In the genomic region with DNA sequence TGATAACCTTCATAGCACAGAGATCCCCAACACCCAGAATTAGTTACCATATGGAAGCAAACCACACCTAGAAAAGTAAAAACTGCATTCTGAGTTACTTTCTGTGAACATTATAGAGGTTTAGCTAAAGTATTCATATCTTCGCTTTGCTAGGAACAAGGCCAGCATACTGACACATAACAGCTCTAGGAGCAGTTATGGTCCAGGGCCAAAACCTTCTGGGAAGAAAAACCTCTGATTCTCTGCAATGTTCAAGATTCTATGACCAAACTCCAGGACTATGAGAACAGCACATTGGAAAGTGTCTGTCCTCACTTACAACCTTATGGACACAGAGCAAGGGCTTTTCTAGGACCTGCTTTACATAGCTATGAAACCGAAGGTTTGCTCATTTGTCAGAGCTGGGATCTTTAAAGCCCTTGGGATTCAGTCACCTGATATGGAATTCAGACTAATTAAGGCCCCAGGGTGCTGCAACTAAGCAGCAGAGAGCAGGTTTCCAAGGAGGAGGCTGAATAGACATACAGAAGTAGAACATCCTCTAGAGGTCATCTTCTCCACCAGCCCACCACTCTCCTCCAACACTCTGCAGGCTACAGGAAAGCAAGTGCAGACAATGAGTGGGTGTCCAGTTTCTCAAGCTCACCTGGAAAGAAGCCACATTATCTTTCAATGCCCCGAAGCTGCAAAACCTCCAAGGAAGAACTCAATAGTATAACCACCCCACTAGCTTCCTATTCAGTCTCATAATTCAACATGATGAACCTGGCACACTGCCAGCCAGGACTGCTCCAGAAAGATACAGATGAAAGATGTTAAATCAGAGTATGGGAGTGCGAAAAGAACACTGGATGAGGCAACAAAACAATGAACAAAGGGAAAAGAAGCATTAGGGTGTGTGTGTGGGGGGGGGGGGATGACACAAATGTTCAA, we compare ENCODE assay signal across 10 mouse cellular contexts. TPM values are rescaled to one million over a fixed set of nuclear protein-coding genes. Genes with fewer than 3 reads are reported as not detected.
DNase-seq lines count a peak whose midpoint lies in the region; ATAC-seq and TF ChIP-seq lines count a peak whose summit lies in the region.
"Had no signal": no experiment of that assay in that cellular context is flagged by ENCODE, and none has a peak within 500 bp of the region (broad histone marks: within the 10 kb centered on the region; RNA-seq: fewer than 3 reads in every experiment).

No protein-coding gene starts in this region.

- no peak for TF ChIP-seq POLR2A in limb, embryonic 14.5 days (IDR thresholded peaks at IDR 0.05; ENCODE audit: borderline replicate concordance, extremely low read depth, insufficient read depth, insufficient read length)

- H3K36me3 ChIP-seq in limb, embryonic 14.5 days (ENCODE audit: control insufficient read depth, insufficient read depth, low read length): no peaks in the 10 kb centered on the region
- no peaks in the 10 kb centered on the region for H3K36me3 ChIP-seq in limb, embryonic 10.5 days
- H3K36me3 ChIP-seq: hindbrain, embryonic 10.5 days; liver, embryonic 15.5 days had no signal

- no peaks in the 10 kb centered on the region for H3K9me3 ChIP-seq in limb, embryonic 14.5 days (ENCODE audit: control insufficient read depth, low read length)
- no peaks in the 10 kb centered on the region for H3K9me3 ChIP-seq in limb, embryonic 10.5 days (replicated peaks)
- H3K9me3 ChIP-seq: hindbrain, embryonic 10.5 days; liver, embryonic 15.5 days had no signal

- H3K27me3 ChIP-seq in limb, embryonic 14.5 days (ENCODE audit: control insufficient read depth, insufficient read depth, low read length): no peaks in the 10 kb centered on the region
- H3K27me3 ChIP-seq in limb, embryonic 10.5 days (ENCODE audit: low read depth, poor library complexity, severe bottlenecking): no peaks in the 10 kb centered on the region
- H3K27me3 ChIP-seq: liver, embryonic 15.5 days had no signal

- peak; percentile 22 for DNase-seq in gastrocnemius, postnatal 14 days
- no peak for DNase-seq in gastrocnemius, adult 18-20 months (ENCODE audit: low spot score)
- DNase-seq in limb, embryonic 14.5 days (ENCODE audit: low spot score): peak; percentile 33
- no peak for DNase-seq in limb, embryonic 10.5 days (ENCODE audit: low spot score)
- peak; percentile 40 for DNase-seq in adipocyte (ENCODE audit: low spot score)
- DNase-seq in cerebellum, postnatal 25 days: peak; percentile 41 to 64
- DNase-seq in c-Kit-positive CD71-positive TER-119-positive erythroid progenitor cells, embryonic 14.5 days (ENCODE audit: low spot score): no peak

- no peak overlapping the region for H3K4me2 ChIP-seq in limb, embryonic 14.5 days (replicated peaks; ENCODE audit: low read depth, low read length, severe bottlenecking)
- H3K4me2 ChIP-seq: liver, embryonic 15.5 days had no signal

- ATAC-seq in limb, embryonic 14.5 days (ENCODE audit: low FRiP score, low read depth): no peak
- ATAC-seq in activated CD4-positive, CD25-positive, alpha-beta regulatory T cell, adult 4 months: no peak

- H3K9ac ChIP-seq in limb, embryonic 14.5 days (ENCODE audit: low read depth, low read length, severe bottlenecking): no peak overlapping the region
- H3K9ac ChIP-seq: liver, embryonic 15.5 days had no signal

- H3K4me3 ChIP-seq in limb, embryonic 14.5 days (replicated peaks; ENCODE audit: low read length): no peak overlapping the region
- no peak overlapping the region for H3K4me3 ChIP-seq in limb, embryonic 10.5 days
- H3K4me3 ChIP-seq: hindbrain, embryonic 10.5 days; liver, embryonic 15.5 days had no signal

- no peak overlapping the region for H3K27ac ChIP-seq in limb, embryonic 14.5 days (replicated peaks; ENCODE audit: low read depth, low read length)
- no peak overlapping the region for H3K27ac ChIP-seq in limb, embryonic 10.5 days
- H3K27ac ChIP-seq: hindbrain, embryonic 10.5 days; liver, embryonic 15.5 days had no signal

- intact Hi-C loops in gastrocnemius, postnatal 14 days (cut with DNase I; ENCODE audit: low total_unique reads): no loop called here

- WGBS in limb, embryonic 14.5 days: 75% methylated on average over 4 of the region's 4 CpGs
- 91% methylated on average over 4 of the region's 4 CpGs for WGBS in limb, embryonic 10.5 days

- H3K4me1 ChIP-seq in limb, embryonic 14.5 days (ENCODE audit: control insufficient read depth, insufficient read depth, low read length): peaks cover 14% of the 10 kb centered on the region
- no peaks in the 10 kb centered on the region for H3K4me1 ChIP-seq in limb, embryonic 10.5 days

RNA-seq across cellular contexts. Expression of a gene that starts 32.9 kb away (rescaled TPM):
- total RNA-seq in gastrocnemius, postnatal 14 days (2021): 10 to 100 TPM; 21.2 to 21.5 TPM
- total RNA-seq in gastrocnemius, adult 18-20 months (2021): 10 to 100 TPM in 1 of 2 experiments, 1 to 10 TPM in 1; 8.4 to 13.2 TPM
- 38.9 and 43.1 TPM in 2 replicates for polyA plus RNA-seq in limb, embryonic 14.5 days (2012; rRNA removed)
- 20.5 and 23.6 TPM in 2 replicates for polyA plus RNA-seq in limb, embryonic 14.5 days (2014; fragmentation: Nextera tagmentation; extraction: Ambion mirVana)
- polyA plus RNA-seq in limb, embryonic 10.5 days (2016; fragmentation: Nextera tagmentation; extraction: Ambion mirVana): 16.5 and 17.2 TPM in 2 replicates
- polyA plus RNA-seq in activated CD4-positive, CD25-positive, alpha-beta regulatory T cell, adult 4 months (2017; shearing (Covaris generic)): 10 to 100 TPM; 24.8 to 35.9 TPM

RNA-seq across cellular contexts. Expression of a gene that starts 33.5 kb away (rescaled TPM):
- under 1 TPM; 0.49 to 0.72 TPM for total RNA-seq in gastrocnemius, postnatal 14 days (2021)
- under 1 TPM; 0.24 to 0.39 TPM for total RNA-seq in gastrocnemius, adult 18-20 months (2021)
- 1.8 and 2.5 TPM in 2 replicates for polyA plus RNA-seq in limb, embryonic 14.5 days (2012; rRNA removed)
- 2.1 and 2.3 TPM in 2 replicates for polyA plus RNA-seq in limb, embryonic 14.5 days (2014; fragmentation: Nextera tagmentation; extraction: Ambion mirVana)
- 4.3 and 4.6 TPM in 2 replicates for polyA plus RNA-seq in limb, embryonic 10.5 days (2016; fragmentation: Nextera tagmentation; extraction: Ambion mirVana)
- polyA plus RNA-seq in activated CD4-positive, CD25-positive, alpha-beta regulatory T cell, adult 4 months (2017; shearing (Covaris generic)): under 1 TPM; 0.60 to 0.85 TPM

Comparison
In these comparisons a context has a peak if more than half of its experiments do, and no peak if none do; other contexts are left out.
1. DNase-seq: peak in gastrocnemius, postnatal 14 days (single experiment), limb, embryonic 14.5 days (single experiment), adipocyte (single experiment) and cerebellum, postnatal 25 days (2 of 2); none in gastrocnemius, adult 18-20 months (single experiment), limb, embryonic 10.5 days (single experiment) and c-Kit-positive CD71-positive TER-119-positive erythroid progenitor cells, embryonic 14.5 days (single experiment).